Mouse (Mus musculus): ENCODE measurements around the gene Fxyd3.

DNA sequence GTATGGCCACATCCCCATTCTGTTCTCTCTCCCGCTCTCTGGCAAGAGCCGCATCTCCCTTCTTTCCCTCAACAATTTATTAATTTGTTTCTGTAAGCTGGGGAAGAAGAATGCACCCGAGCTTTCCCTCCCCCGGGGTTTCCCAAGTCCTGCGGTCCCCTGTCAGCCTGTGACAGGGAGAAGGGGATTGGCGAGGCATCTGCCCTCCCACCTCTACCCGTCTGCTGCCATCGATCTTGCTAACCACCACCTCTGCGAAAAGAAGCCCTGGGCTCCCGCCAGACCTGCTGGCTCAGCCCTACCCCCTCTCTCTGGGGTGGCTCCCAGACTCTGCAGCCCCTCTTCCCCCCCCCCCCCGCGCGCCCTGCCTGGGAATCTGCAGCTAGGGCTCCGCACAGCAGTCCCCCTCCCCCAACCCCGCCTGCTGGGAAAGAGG is 26.6 kb downstream of the Fxyd3 start:
- TF ChIP-seq ZNF384 (IDR thresholded peaks at IDR 0.05; ENCODE audit: low read depth, low read length): no peak
- TF ChIP-seq MAFK (IDR thresholded peaks at IDR 0.05; ENCODE audit: insufficient read depth, low read depth, low read length): no peak
- no peak for TF ChIP-seq HCFC1 (IDR thresholded peaks at IDR 0.05; ENCODE audit: borderline replicate concordance, insufficient read depth, low read length)
- no peak for TF ChIP-seq ZC3H11A (IDR thresholded peaks at IDR 0.05; ENCODE audit: borderline replicate concordance, low read depth, low read length)
